Mouse (Mus musculus): ENCODE data around the gene Zbtb20. TPM values are rescaled to one million over a fixed set of nuclear protein-coding genes. Genes with fewer than 3 reads are reported as not detected.

Gene Zbtb20
- polyA plus RNA-seq, 1 experiment from 2014 or later: 23.5 TPM

- Histone ChIP-seq H3K4me2 (ENCODE audit: low read depth, low read length) (no peak overlapping the region), H3K27ac (ENCODE audit: low read length) (no peak overlapping the region; the same call in 1 of the 2 replicates), H3K4me1 (ENCODE audit: control insufficient read depth, insufficient read depth, low read length) (peaks cover 5% of the 10 kb centered on the region), H3K9me3 (replicated peaks; ENCODE audit: control insufficient read depth, low read length) (no peaks in the 10 kb centered on the region), H3K36me3 (ENCODE audit: control insufficient read depth, insufficient read depth, low read length) (no peaks in the 10 kb centered on the region), H3K4me3 (replicated peaks; ENCODE audit: low read length) (no peak overlapping the region), H3K27me3 (ENCODE audit: control insufficient read depth, insufficient read depth, low read length) (no peaks in the 10 kb centered on the region), H3K9ac (ENCODE audit: low read length) (no peak overlapping the region)
- ATAC-seq (ENCODE audit: insufficient read depth, low FRiP score): no peak
- WGBS: 42% methylated on average over 4 of the region's 4 CpGs
These were observed 740.7 kb downstream of the Zbtb20 start for GRCm38 (mm10) chr16:43616348-43616747.

GRCm38 (mm10) chr16:43617346-43617745 is 741.7 kb downstream of the Zbtb20 start:
- Histone ChIP-seq H3K9me3 (replicated peaks; ENCODE audit: control insufficient read depth, low read length) (no peaks in the 10 kb centered on the region), H3K36me3 (ENCODE audit: control insufficient read depth, insufficient read depth, low read length) (no peaks in the 10 kb centered on the region), H3K27me3 (ENCODE audit: control insufficient read depth, insufficient read depth, low read length) (no peaks in the 10 kb centered on the region), H3K4me3 (replicated peaks; ENCODE audit: low read length) (no peak overlapping the region), H3K4me1 (ENCODE audit: control insufficient read depth, insufficient read depth, low read length) (peaks cover 5% of the 10 kb centered on the region), H3K4me2 (ENCODE audit: low read depth, low read length) (no peak overlapping the region), H3K27ac (ENCODE audit: low read length) (no peak overlapping the region), H3K9ac (ENCODE audit: low read length) (no peak overlapping the region)
- no peak for ATAC-seq (ENCODE audit: insufficient read depth, low FRiP score)
- 88% methylated on average over 6 of the region's 6 CpGs for WGBS

- WGBS: 84% methylated on average over 23 of the region's 23 CpGs
- Histone ChIP-seq H3K36me3 (ENCODE audit: control insufficient read depth, insufficient read depth, low read length) (no peaks in the 10 kb centered on the region), H3K4me2 (ENCODE audit: low read depth, low read length) (no peak overlapping the region)
These were observed 742.6 kb downstream of the Zbtb20 start for GRCm38 (mm10) chr16:43618286-43618685.

GRCm38 (mm10) chr16:43619277-43619676 is 743.6 kb downstream of the Zbtb20 start:
- Histone ChIP-seq H3K9ac (ENCODE audit: low read length) (no peak overlapping the region), H3K27me3 (ENCODE audit: control insufficient read depth, insufficient read depth, low read length) (no peaks in the 10 kb centered on the region), H3K9me3 (replicated peaks; ENCODE audit: control insufficient read depth, low read length) (no peaks in the 10 kb centered on the region), H3K4me2 (ENCODE audit: low read depth, low read length) (no peak overlapping the region), H3K4me1 (ENCODE audit: control insufficient read depth, insufficient read depth, low read length) (peaks cover 5% of the 10 kb centered on the region), H3K4me3 (replicated peaks; ENCODE audit: low read length) (no peak overlapping the region), H3K27ac (ENCODE audit: low read length) (no peak overlapping the region), H3K36me3 (ENCODE audit: control insufficient read depth, insufficient read depth, low read length) (no peaks in the 10 kb centered on the region)
- whole genome bisulfite sequencing: 53% methylated on average over 6 of the region's 6 CpGs
- ATAC-seq (ENCODE audit: insufficient read depth, low FRiP score): no peak

More at GRCm38 (mm10) chr16:43618286-43618685, 742.6 kb downstream of the Zbtb20 start:
- no peak overlapping the region for H3K27ac ChIP-seq (ENCODE audit: low read length)
- no peak overlapping the region for H3K9ac ChIP-seq (ENCODE audit: low read length)
- H3K4me1 ChIP-seq (ENCODE audit: control insufficient read depth, insufficient read depth, low read length): peaks cover 5% of the 10 kb centered on the region
- ATAC-seq (ENCODE audit: insufficient read depth, low FRiP score): no peak
- no peak overlapping the region for H3K4me3 ChIP-seq (replicated peaks; ENCODE audit: low read length)
- no peaks in the 10 kb centered on the region for H3K9me3 ChIP-seq (replicated peaks; ENCODE audit: control insufficient read depth, low read length)
- no peaks in the 10 kb centered on the region for H3K27me3 ChIP-seq (ENCODE audit: control insufficient read depth, insufficient read depth, low read length)

- Histone ChIP-seq H3K4me2 (ENCODE audit: low read depth, low read length) (no peak overlapping the region), H3K9ac (ENCODE audit: low read length) (no peak overlapping the region), H3K4me3 (replicated peaks; ENCODE audit: low read length) (no peak overlapping the region), H3K27ac (ENCODE audit: low read length) (no peak overlapping the region), H3K27me3 (ENCODE audit: control insufficient read depth, insufficient read depth, low read length) (no peaks in the 10 kb centered on the region), H3K9me3 (replicated peaks; ENCODE audit: control insufficient read depth, low read length) (no peaks in the 10 kb centered on the region), H3K36me3 (ENCODE audit: control insufficient read depth, insufficient read depth, low read length) (no peaks in the 10 kb centered on the region), H3K4me1 (ENCODE audit: control insufficient read depth, insufficient read depth, low read length) (peaks cover 5% of the 10 kb centered on the region)
- ATAC-seq (ENCODE audit: insufficient read depth, low FRiP score): no peak
- 43% methylated on average over 2 of the region's 2 CpGs for WGBS
These were observed 744.7 kb downstream of the Zbtb20 start for GRCm38 (mm10) chr16:43620359-43620758.

- no peaks in the 10 kb centered on the region for H3K4me1 ChIP-seq (ENCODE audit: control insufficient read depth, insufficient read depth, low read length)
- ATAC-seq (ENCODE audit: insufficient read depth, low FRiP score): no peak
- 83% methylated on average over 5 of the region's 5 CpGs for WGBS
These were observed 747.8 kb downstream of the Zbtb20 start for GRCm38 (mm10) chr16:43623315-43624000.

GRCm38 (mm10) chr16:43624876-43625275 is 749.2 kb downstream of the Zbtb20 start:
- Histone ChIP-seq H3K9me3 (replicated peaks; ENCODE audit: control insufficient read depth, low read length) (no peaks in the 10 kb centered on the region), H3K27me3 (ENCODE audit: control insufficient read depth, insufficient read depth, low read length) (no peaks in the 10 kb centered on the region), H3K4me3 (replicated peaks; ENCODE audit: low read length) (no peak overlapping the region), H3K4me2 (ENCODE audit: low read depth, low read length) (no peak overlapping the region), H3K27ac (ENCODE audit: low read length) (peak overlapping the region; percentile 21; the same call in 1 of the 2 replicates), H3K36me3 (ENCODE audit: control insufficient read depth, insufficient read depth, low read length) (no peaks in the 10 kb centered on the region), H3K4me1 (ENCODE audit: control insufficient read depth, insufficient read depth, low read length) (no peaks in the 10 kb centered on the region), H3K9ac (ENCODE audit: low read length) (no peak overlapping the region)
- WGBS: 54% methylated on average over 4 of the region's 4 CpGs
- ATAC-seq (ENCODE audit: insufficient read depth, low FRiP score): no peak

More at GRCm38 (mm10) chr16:43623315-43624000, 747.8 kb downstream of the Zbtb20 start:
- no peaks in the 10 kb centered on the region for H3K9me3 ChIP-seq (replicated peaks; ENCODE audit: control insufficient read depth, low read length)
- H3K27ac ChIP-seq (ENCODE audit: low read length): no peak overlapping the region
- no peaks in the 10 kb centered on the region for H3K36me3 ChIP-seq (ENCODE audit: control insufficient read depth, insufficient read depth, low read length)
- no peak overlapping the region for H3K9ac ChIP-seq (ENCODE audit: low read length)
- H3K4me2 ChIP-seq (ENCODE audit: low read depth, low read length): no peak overlapping the region
- no peak overlapping the region for H3K4me3 ChIP-seq (replicated peaks; ENCODE audit: low read length)
- no peaks in the 10 kb centered on the region for H3K27me3 ChIP-seq (ENCODE audit: control insufficient read depth, insufficient read depth, low read length)

- Histone ChIP-seq H3K27ac (ENCODE audit: low read length) (peak overlapping the region; percentile 36), H3K36me3 (ENCODE audit: control insufficient read depth, insufficient read depth, low read length) (no peaks in the 10 kb centered on the region), H3K9me3 (replicated peaks; ENCODE audit: control insufficient read depth, low read length) (no peaks in the 10 kb centered on the region), H3K4me3 (replicated peaks; ENCODE audit: low read length) (no peak overlapping the region), H3K4me1 (ENCODE audit: control insufficient read depth, insufficient read depth, low read length) (no peaks in the 10 kb centered on the region), H3K4me2 (ENCODE audit: low read depth, low read length) (no peak overlapping the region), H3K27me3 (ENCODE audit: control insufficient read depth, insufficient read depth, low read length) (no peaks in the 10 kb centered on the region), H3K9ac (ENCODE audit: low read length) (no peak overlapping the region)
- WGBS: 47% methylated on average over 2 of the region's 2 CpGs
- ATAC-seq (ENCODE audit: insufficient read depth, low FRiP score): peak; percentile 10; the same call in 1 of the 2 replicates
These were observed 749.6 kb downstream of the Zbtb20 start for GRCm38 (mm10) chr16:43625289-43625688.

GRCm38 (mm10) chr16:43625956-43626355 is 750.3 kb downstream of the Zbtb20 start:
- no peaks in the 10 kb centered on the region for H3K4me1 ChIP-seq (ENCODE audit: control insufficient read depth, insufficient read depth, low read length)

More at GRCm38 (mm10) chr16:43625956-43626355, 750.3 kb downstream of the Zbtb20 start:
- no peak overlapping the region for H3K27ac ChIP-seq (ENCODE audit: low read length)
- no peak overlapping the region for H3K4me3 ChIP-seq (replicated peaks; ENCODE audit: low read length)
- H3K27me3 ChIP-seq (ENCODE audit: control insufficient read depth, insufficient read depth, low read length): no peaks in the 10 kb centered on the region
- H3K36me3 ChIP-seq (ENCODE audit: control insufficient read depth, insufficient read depth, low read length): no peaks in the 10 kb centered on the region
- no peak for ATAC-seq (ENCODE audit: insufficient read depth, low FRiP score)
- no peak overlapping the region for H3K4me2 ChIP-seq (ENCODE audit: low read depth, low read length)
- H3K9ac ChIP-seq (ENCODE audit: low read length): no peak overlapping the region
- WGBS: 79% methylated on average over 5 of the region's 5 CpGs
- H3K9me3 ChIP-seq (replicated peaks; ENCODE audit: control insufficient read depth, low read length): no peaks in the 10 kb centered on the region

All from stomach, embryonic 16.5 days (tissue).